Mouse (Mus musculus) midbrain, embryonic 14.5 days (tissue): ENCODE results near the gene Gm10320. TPM values are rescaled to one million over a fixed set of nuclear protein-coding genes. Genes with fewer than 3 reads are reported as not detected.

ENCODE experiments used
- ATAC-seq: fragments of 200-750 bp; cut with Nextera tagmentation; 2 replicates; pipeline ENCODE4 v1.8.0; 2017; ENCODE audit warnings: moderate number of reproducible peaks, moderate library complexity; ENCODE audit not compliant: low FRiP score, low TSS enrichment
- DNase-seq: peaks from one replicate; pipeline ENCODE4 v3.0.0-alpha.2; 2015
- H3K27ac ChIP-seq: fragments of 300-500 bp; sonication (generic); replicated peaks from 2 replicates; pipeline ENCODE4 v1.5.1; 2014; ENCODE audit warnings: mild to moderate bottlenecking, low read depth, low read length, moderate library complexity
- H3K27me3 ChIP-seq: fragments of 300-500 bp; sonication (generic); 2 replicates; pipeline ENCODE4 v1.6.1; 2014; ENCODE audit warnings: low read length, control low read depth, mixed read lengths; ENCODE audit not compliant: control insufficient read depth, insufficient read depth
- H3K36me3 ChIP-seq: fragments of 300-500 bp; sonication (generic); 2 replicates; pipeline ENCODE4 v1.6.1; 2014; ENCODE audit warnings: low read length, control low read depth; ENCODE audit not compliant: control insufficient read depth, insufficient read depth
- H3K4me1 ChIP-seq: fragments of 300-500 bp; sonication (generic); 2 replicates; pipeline ENCODE4 v1.6.1; 2014; ENCODE audit warnings: mild to moderate bottlenecking, antibody characterized with exemption, low read length, control low read depth; ENCODE audit not compliant: control insufficient read depth, insufficient read depth
- H3K4me2 ChIP-seq: fragments of 300-500 bp; sonication (generic); 2 replicates; pipeline ENCODE4 v1.6.1; 2014; ENCODE audit warnings: mild to moderate bottlenecking, low read length, moderate library complexity
- H3K4me3 ChIP-seq: fragments of 300-500 bp; sonication (generic); replicated peaks from 2 replicates; pipeline ENCODE4 v1.5.1; 2014; ENCODE audit warnings: low read depth, low read length
- H3K9ac ChIP-seq: fragments of 300-500 bp; sonication (generic); replicated peaks from 2 replicates; pipeline ENCODE4 v1.6.1; 2014; ENCODE audit warnings: mild to moderate bottlenecking, low read length, moderate library complexity
- H3K9me3 ChIP-seq: fragments of 300-500 bp; sonication (generic); 2 replicates; pipeline ENCODE4 v1.6.1; 2016; ENCODE audit warnings: low read length, control low read depth, mixed read lengths; ENCODE audit not compliant: control insufficient read depth
- WGBS: fragments of 180-500 bp; shearing (Covaris S2); extraction: QIAGEN DNeasy Blood & Tissue Kit; methylation state at CpG from one replicate; pipeline ENCODE4 v1.1.7; 2014; 5-methylcytosine and 5-hydroxymethylcytosine counted together
- polyA plus RNA-seq: library from polyadenylated mRNA; unstranded; fragments of >200 nt; fragmentation: Nextera tagmentation; extraction: Ambion mirVana; gene quantifications from 2 replicates; pipeline ENCODE4 v1.2.1, GENCODE M21; 2014

Gm10320 gene
- polyA plus RNA-seq, 1 experiment from 2014 or later: 0.67 TPM

- H3K4me3 ChIP-seq: no peak overlapping the region
- peaks cover 65% of the 10 kb centered on the region for H3K27me3 ChIP-seq
- H3K4me1 ChIP-seq: peaks cover 10% of the 10 kb centered on the region; the same call in 1 of the 2 replicates
- no peak overlapping the region for H3K27ac ChIP-seq
- no peak overlapping the region for H3K9ac ChIP-seq
- H3K4me2 ChIP-seq: no peak overlapping the region
- 28% methylated on average over 4 of the region's 4 CpGs for WGBS
- no peaks in the 10 kb centered on the region for H3K9me3 ChIP-seq
- ATAC-seq (no peak), DNase-seq (no peak)
- no peaks in the 10 kb centered on the region for H3K36me3 ChIP-seq
Observed at GRCm38 (mm10) chr13:98506496-98506895, 14.7 kb upstream of the Gm10320 start.

GRCm38 (mm10) chr13:98505989-98506388 is 14.2 kb upstream of the Gm10320 start:
- Histone ChIP-seq H3K9me3 (no peaks in the 10 kb centered on the region), H3K4me3 (no peak overlapping the region), H3K9ac (no peak overlapping the region), H3K4me2 (no peak overlapping the region), H3K4me1 (peaks cover 10% of the 10 kb centered on the region; the same call in 1 of the 2 replicates), H3K27me3 (peaks cover 70% of the 10 kb centered on the region), H3K36me3 (no peaks in the 10 kb centered on the region), H3K27ac (no peak overlapping the region)
- ATAC-seq (no peak), DNase-seq (no peak)
- WGBS: 10% methylated on average over 6 of the region's 6 CpGs

GRCm38 (mm10) chr13:98505489-98505857 is 13.7 kb upstream of the Gm10320 start:
- Histone ChIP-seq H3K36me3 (no peaks in the 10 kb centered on the region), H3K27ac (no peak overlapping the region), H3K4me1 (peaks cover 10% of the 10 kb centered on the region; the same call in 1 of the 2 replicates), H3K27me3 (peaks cover 75% of the 10 kb centered on the region), H3K9ac (no peak overlapping the region), H3K4me3 (no peak overlapping the region), H3K9me3 (no peaks in the 10 kb centered on the region), H3K4me2 (no peak overlapping the region)
- WGBS: 6% methylated on average over 11 of the region's 11 CpGs
- DNase-seq (no peak), ATAC-seq (no peak)

- H3K27ac ChIP-seq: no peak overlapping the region
- H3K27me3 ChIP-seq: peaks cover 81% of the 10 kb centered on the region
- peaks cover 10% of the 10 kb centered on the region; the same call in 1 of the 2 replicates for H3K4me1 ChIP-seq
- peak; percentile 34; the same call in 1 of the 2 replicates for ATAC-seq
- no peak overlapping the region for H3K9ac ChIP-seq
- H3K4me3 ChIP-seq: peak overlapping the region; percentile 29
- H3K4me2 ChIP-seq: peak overlapping the region; percentile 60
- H3K9me3 ChIP-seq: no peaks in the 10 kb centered on the region
- H3K36me3 ChIP-seq: no peaks in the 10 kb centered on the region
- under 1% methylated on average over 49 of the region's 51 CpGs for WGBS
- DNase-seq: peak; percentile 64
Observed at GRCm38 (mm10) chr13:98504661-98505488, 13.1 kb upstream of the Gm10320 start.

GRCm38 (mm10) chr13:98504181-98504660 is 12.4 kb upstream of the Gm10320 start:
- peak overlapping the region; percentile 29 for H3K4me3 ChIP-seq
- H3K27ac ChIP-seq: no peak overlapping the region
- H3K4me2 ChIP-seq: peak overlapping the region; percentile 60
- no peak overlapping the region for H3K9ac ChIP-seq
- under 1% methylated on average over 27 of the region's 27 CpGs for WGBS
- H3K9me3 ChIP-seq: no peaks in the 10 kb centered on the region
- H3K27me3 ChIP-seq: peaks cover 87% of the 10 kb centered on the region
- H3K36me3 ChIP-seq: no peaks in the 10 kb centered on the region
- ATAC-seq (peak; percentile 34; the same call in 1 of the 2 replicates), DNase-seq (peak; percentile 53)
- peaks cover 10% of the 10 kb centered on the region; the same call in 1 of the 2 replicates for H3K4me1 ChIP-seq

- H3K9me3 ChIP-seq: no peaks in the 10 kb centered on the region
- peaks cover 94% of the 10 kb centered on the region for H3K27me3 ChIP-seq
- WGBS: 0% methylated on average over 8 of the region's 8 CpGs
- DNase-seq: peak; percentile 59
- peaks cover 10% of the 10 kb centered on the region; the same call in 1 of the 2 replicates for H3K4me1 ChIP-seq
- no peaks in the 10 kb centered on the region for H3K36me3 ChIP-seq
- no peak for ATAC-seq
- H3K4me3 ChIP-seq: peak overlapping the region; percentile 1; the same call in 1 of the 2 replicates
- no peak overlapping the region for H3K27ac ChIP-seq
- H3K9ac ChIP-seq: no peak overlapping the region
- peak overlapping the region; percentile 60 for H3K4me2 ChIP-seq
Observed at GRCm38 (mm10) chr13:98503601-98504000, 11.8 kb upstream of the Gm10320 start.

GRCm38 (mm10) chr13:98502813-98503341 is 11.1 kb upstream of the Gm10320 start:
- DNase-seq: peak; percentile 53
- peaks cover 94% of the 10 kb centered on the region for H3K27me3 ChIP-seq
- H3K9ac ChIP-seq: no peak overlapping the region
- no peaks in the 10 kb centered on the region for H3K9me3 ChIP-seq
- H3K36me3 ChIP-seq: no peaks in the 10 kb centered on the region
- ATAC-seq: no peak
- H3K27ac ChIP-seq: no peak overlapping the region
- H3K4me1 ChIP-seq: peaks cover 10% of the 10 kb centered on the region; the same call in 1 of the 2 replicates
- no peak overlapping the region for H3K4me3 ChIP-seq
- H3K4me2 ChIP-seq: peak overlapping the region; percentile 29
- WGBS: under 1% methylated on average over 27 of the region's 27 CpGs

GRCm38 (mm10) chr13:98502236-98502812 is 10.5 kb upstream of the Gm10320 start:
- Histone ChIP-seq H3K9me3 (no peaks in the 10 kb centered on the region), H3K36me3 (no peaks in the 10 kb centered on the region), H3K27me3 (peaks cover 94% of the 10 kb centered on the region), H3K9ac (no peak overlapping the region), H3K4me3 (no peak overlapping the region), H3K27ac (no peak overlapping the region), H3K4me1 (peaks cover 10% of the 10 kb centered on the region; the same call in 1 of the 2 replicates), H3K4me2 (no peak overlapping the region)
- ATAC-seq (no peak), DNase-seq (peak; percentile 31)
- 1% methylated on average over 16 of the region's 16 CpGs for WGBS
